Mouse (Mus musculus) CH12.LX (cell line): ENCODE measurements at regions not wholly inside any gene's neighbourhood (a gene's known extent, or its start where the extent isn't known, plus 50 kb on each side); places are given as distances from the start of the nearest gene placed in this dataset.
"Not testable (repeated sequence)": the region's sequence is repeated elsewhere in the genome, so short reads cannot be mapped to it uniquely, and the experiment has no call there.

ENCODE experiments used
- CHD2 ChIP-seq: IDR thresholded peaks from 2 replicates; pipeline ENCODE4 v1.6.1; 2011; ENCODE audit warnings: low read length, improper control_type of control experiment
- CTCF ChIP-seq, 2 experiments: IDR thresholded peaks in 1 of 2; conservative IDR thresholded peaks in 1 of 2; 2 replicates each; pipeline ENCODE4 v1.5.1; 2011 to 2012; ENCODE audit warnings: low read depth in 2 of 2, low read length in 2 of 2, improper control_type of control experiment in 1 of 2, inconsistent platforms in 1 of 2, mild to moderate bottlenecking in 1 of 2, moderate library complexity in 1 of 2
- EP300 ChIP-seq: IDR thresholded peaks from 2 replicates; pipeline ENCODE4 v1.6.1; 2011; ENCODE audit warnings: low read length, improper control_type of control experiment
- KAT2A ChIP-seq: IDR thresholded peaks from 2 replicates; pipeline ENCODE4 v1.6.1; 2012; ENCODE audit warnings: low read length, improper control_type of control experiment, inconsistent platforms; ENCODE audit not compliant: insufficient replicate concordance
- MAFK ChIP-seq: IDR thresholded peaks from 2 replicates; pipeline ENCODE4 v1.6.1; 2011; ENCODE audit warnings: low read length, improper control_type of control experiment; ENCODE audit not compliant: insufficient replicate concordance
- MAX ChIP-seq: IDR thresholded peaks from 2 replicates; pipeline ENCODE4 v1.6.1; 2011; ENCODE audit warnings: low read length, improper control_type of control experiment
- MEF2A ChIP-seq: IDR thresholded peaks from 2 replicates; pipeline ENCODE4 v1.6.1; 2014; ENCODE audit warnings: low read depth, mild to moderate bottlenecking, inconsistent platforms, low read length, improper control_type of control experiment, borderline replicate concordance
- NELFE ChIP-seq: IDR thresholded peaks from 2 replicates; pipeline ENCODE4 v1.6.1; 2011; ENCODE audit warnings: low read depth, low read length, improper control_type of control experiment
- POLR2AphosphoS2 ChIP-seq: IDR thresholded peaks from 2 replicates; pipeline ENCODE4 v1.6.1; 2011; ENCODE audit warnings: low read depth, low read length, improper control_type of control experiment
- SIN3A ChIP-seq: IDR thresholded peaks from 2 replicates; pipeline ENCODE4 v1.6.1; 2012; ENCODE audit warnings: low read length, improper control_type of control experiment, inconsistent platforms
- USF1 ChIP-seq: IDR thresholded peaks from 2 replicates; pipeline ENCODE4 v1.6.1; 2014; ENCODE audit warnings: low read depth, mild to moderate bottlenecking, inconsistent platforms, low read length, improper control_type of control experiment
- USF2 ChIP-seq: conservative IDR thresholded peaks from 2 replicates; pipeline ENCODE4 v1.6.1; 2011; ENCODE audit warnings: low read depth, low read length, improper control_type of control experiment
- ZKSCAN1 ChIP-seq: IDR thresholded peaks from 2 replicates; pipeline ENCODE4 v1.6.1; 2012; ENCODE audit warnings: low read depth, inconsistent platforms, low read length, improper control_type of control experiment, borderline replicate concordance

DNA sequence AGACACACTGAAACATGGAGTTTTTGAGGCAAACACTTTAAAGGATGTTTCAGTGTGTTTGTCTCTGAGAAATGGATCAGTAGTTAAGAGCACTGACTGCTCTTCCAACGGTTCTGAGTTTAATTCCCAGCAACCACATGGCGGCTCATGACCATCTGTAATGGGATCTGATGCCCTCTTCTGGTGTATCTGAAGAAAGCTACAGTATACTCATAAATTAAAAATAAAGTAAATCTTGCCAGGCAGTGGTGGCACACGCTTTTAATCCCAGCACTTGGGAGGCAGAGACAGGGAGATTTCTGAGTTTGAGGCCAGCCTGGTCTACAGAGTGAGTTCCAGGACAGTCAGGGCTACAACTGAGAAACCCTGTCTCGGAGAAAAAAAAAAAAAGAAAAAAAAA, 54.5 kb upstream of the Irx2 start:
- not testable (repeated sequence) for TF ChIP-seq MAFK; CTCF (conservative IDR thresholded peaks at IDR 0.05 in 1 of 2, IDR thresholded peaks at IDR 0.05 in 1 of 2; ENCODE audit: low read depth in 2 of 2, low read length in 2 of 2); MAX; KAT2A; CHD2; USF2; USF1; SIN3A; NELFE; EP300; POLR2AphosphoS2; MEF2A; ZKSCAN1
